Mouse (Mus musculus): ENCODE measurements around the gene Zfp768.

DNA sequence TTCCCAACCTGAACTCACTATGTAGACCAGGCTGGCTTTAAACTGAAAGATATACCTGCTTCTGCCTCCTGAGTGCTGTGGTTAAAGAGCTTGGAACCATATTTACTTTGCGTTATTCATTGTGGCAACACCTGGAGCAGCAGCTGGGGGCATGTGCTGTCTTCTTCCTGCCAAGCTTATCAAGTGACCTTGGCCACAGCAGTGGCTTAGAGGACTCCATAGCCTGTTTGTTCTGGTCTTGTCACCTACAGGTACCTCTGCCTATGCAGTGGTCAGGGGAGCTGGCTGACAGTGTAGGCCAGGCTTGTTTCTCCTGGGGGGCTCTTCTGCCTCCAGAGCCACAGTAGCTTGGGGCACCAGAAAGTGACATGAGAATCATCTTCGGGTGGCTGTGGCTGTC lies 37.0 kb downstream of the Zfp768 start:
- TF ChIP-seq CTCF (IDR thresholded peaks at IDR 0.05; ENCODE audit: low read depth) (no peak), EP300 (IDR thresholded peaks at IDR 0.05; ENCODE audit: low read depth) (no peak)

Measured in liver, embryonic 14.5 days (tissue).